Mouse (Mus musculus) heart, adult 11 months (tissue): ENCODE measurements at regions not wholly inside any gene's neighbourhood (a gene's known extent, or its start where the extent isn't known, plus 50 kb on each side); places are given as distances from the start of the nearest gene placed in this dataset.
A peak's percentile ranks its signal among the peaks of the same experiment; 100 is the strongest.

ENCODE experiments used
- DNase-seq: peaks from one replicate; pipeline ENCODE4 v3.0.0; 2022

DNA sequence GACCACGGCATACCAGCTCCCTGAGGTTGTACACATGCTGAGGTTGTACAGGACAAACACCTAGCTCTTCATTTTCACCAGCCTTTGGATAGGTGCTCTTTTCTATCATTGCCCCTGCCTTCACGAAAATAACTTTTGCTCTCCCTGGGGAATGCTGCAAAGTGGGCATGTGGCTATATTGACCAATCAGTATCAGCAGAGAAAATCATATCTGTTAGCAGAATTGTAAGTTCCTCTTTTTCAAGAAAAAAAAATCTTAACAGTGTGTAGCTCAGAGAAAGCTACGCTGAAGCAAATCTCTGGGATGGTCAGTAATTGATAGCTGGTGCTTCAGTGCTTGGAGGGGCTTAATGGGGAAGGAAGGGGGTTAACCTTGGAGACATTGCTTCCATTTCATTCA lies 319.6 kb upstream of the 5930422O12Rik start:
- DNase-seq: no peak

GRCm38 (mm10) chr8:33115271-33116236 lies 313.0 kb upstream of the 5930422O12Rik start:
- no peak for DNase-seq

DNA sequence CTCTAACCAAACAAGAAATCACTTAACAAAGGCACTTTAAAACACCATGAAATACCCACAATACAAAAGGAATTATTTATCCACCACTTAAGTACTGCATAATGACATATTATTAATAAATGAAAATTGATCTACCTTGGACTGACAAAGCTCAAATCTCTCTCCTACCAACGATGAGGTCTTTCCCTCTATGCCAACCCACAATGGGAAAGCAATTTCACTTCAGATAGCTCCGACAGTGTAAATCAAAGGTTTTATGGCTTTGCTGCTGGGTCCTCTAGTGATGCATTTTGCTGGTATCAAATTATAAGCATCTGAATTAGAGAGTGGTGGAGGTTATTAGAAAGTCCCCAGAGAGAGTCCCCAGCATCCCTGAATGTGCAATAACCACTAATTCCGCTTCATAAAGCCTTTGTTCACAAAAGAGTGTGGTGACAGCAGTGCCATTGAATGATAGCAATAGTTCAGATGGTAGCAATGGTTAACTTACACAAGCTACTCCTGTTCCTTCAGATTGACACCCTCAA lies 305.4 kb upstream of the 5930422O12Rik start:
- DNase-seq: no peak

- no peak for DNase-seq
Measured at GRCm38 (mm10) chr8:33126981-33127380, 301.5 kb upstream of the 5930422O12Rik start.

- no peak for DNase-seq
Measured at GRCm38 (mm10) chr8:33138874-33139273, 289.6 kb upstream of the 5930422O12Rik start.

DNA sequence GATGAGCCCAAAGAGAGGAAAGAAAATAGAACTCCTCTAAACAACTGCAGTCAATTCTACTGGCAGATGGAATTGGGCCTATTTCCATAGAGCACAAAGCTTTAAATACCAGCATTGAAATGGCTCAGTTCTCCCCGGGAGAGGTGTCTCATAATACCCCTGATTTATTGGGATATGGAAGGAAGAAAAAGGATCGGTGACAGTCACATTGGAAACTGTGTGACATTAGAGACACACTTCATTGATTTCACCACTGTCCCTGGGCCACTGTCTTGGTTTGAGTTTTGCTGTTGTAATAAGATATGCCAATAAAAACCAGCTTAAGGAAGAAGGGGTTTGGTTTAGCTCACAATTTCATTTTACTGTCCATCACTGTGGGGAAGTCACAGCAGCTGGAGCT lies 288.7 kb upstream of the 5930422O12Rik start:
- DNase-seq: no peak

GRCm38 (mm10) chr8:33177642-33178041 lies 250.9 kb upstream of the 5930422O12Rik start:
- DNase-seq: peak; percentile 55

GRCm38 (mm10) chr8:33183029-33183428 lies 245.5 kb upstream of the 5930422O12Rik start:
- DNase-seq: no peak
